Mouse (Mus musculus): ENCODE data around the gene 1810013L24Rik. TPM values are rescaled to one million over a fixed set of nuclear protein-coding genes. Genes with fewer than 3 reads are reported as not detected.
"Not testable (repeated sequence)": the region's sequence is repeated elsewhere in the genome, so short reads cannot be mapped to it uniquely, and the experiment has no call there.

The 1810013L24Rik gene
- total RNA-seq, 4 experiments from 2014 or later: 103 to 112 (median 106) TPM

GRCm38 (mm10) chr16:8895301-8895700 lies 65.4 kb downstream of the 1810013L24Rik start:
- DNase-seq (ENCODE audit: low spot score in 2 of 2): no peak

GRCm38 (mm10) chr16:8906115-8906514 lies 76.2 kb downstream of the 1810013L24Rik start:
- DNase-seq (ENCODE audit: low spot score in 2 of 2): not testable (repeated sequence)

Other genes with a start within 250 kb of the 1810013L24Rik start
- 10 to 100 TPM; 31.2 to 42.1 (median 40.8) TPM for gene Pmm2, start 192.4 kb upstream of the 1810013L24Rik start, total RNA-seq (2022)
- 10 to 100 TPM; 12.9 to 13.7 (median 13.4) TPM for gene Tmem186, start 192.4 kb upstream of the 1810013L24Rik start, total RNA-seq (2022)
- 10 to 100 TPM; 22.4 to 29.6 (median 24.0) TPM for gene Carhsp1, start 157.9 kb upstream of the 1810013L24Rik start, total RNA-seq (2022)
- gene Gm5767, start 149.3 kb upstream of the 1810013L24Rik start, total RNA-seq (2022): not detected
- gene Usp7, start 37.8 kb upstream of the 1810013L24Rik start, total RNA-seq (2022): 100 to 1,000 TPM; 150 to 185 (median 163) TPM